7 mouse cellular contexts compared by ENCODE assay signal in the genomic region with DNA sequence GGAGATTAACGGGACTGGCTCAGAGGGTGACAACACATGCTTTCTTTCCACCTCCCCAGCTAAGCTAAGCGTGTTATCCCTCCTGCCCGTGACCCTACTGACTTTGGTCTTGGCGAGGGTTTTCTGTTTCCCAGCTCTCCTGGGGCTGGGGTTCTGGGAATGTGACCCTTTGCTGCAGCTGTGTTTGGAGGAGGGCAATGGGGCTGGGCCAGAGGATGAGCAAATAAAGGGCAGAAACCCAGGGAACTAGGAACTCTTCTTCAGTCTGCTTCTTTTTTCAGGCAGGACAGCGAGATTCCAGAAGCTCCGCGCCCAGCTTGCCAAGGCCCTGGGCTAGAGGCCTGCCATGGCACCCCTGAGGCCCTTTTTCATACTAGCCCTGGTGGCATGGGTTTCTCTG. TPM values are rescaled to one million over a fixed set of nuclear protein-coding genes. Genes with fewer than 3 reads are reported as not detected.
A peak's percentile ranks its signal among the peaks of the same experiment; 100 is the strongest.
DNase-seq lines count a peak whose midpoint lies in the region; ATAC-seq and TF ChIP-seq lines count a peak whose summit lies in the region.

A gene (plus strand): TSS at position 88 of the 400 bp plus-strand sequence.

- H3K4me3 ChIP-seq in spleen, adult 2 months (ENCODE audit: extremely low read depth, insufficient read depth, insufficient read length), result peak within 1 kb of the TSS; percentile 61; the same call in 1 of the 2 replicates
- H3K4me3 ChIP-seq in forebrain, embryonic 16.5 days (replicated peaks; ENCODE audit: low read length), result peak within 1 kb of the TSS; percentile 63
- peak within 1 kb of the TSS; percentile 60 for H3K4me3 ChIP-seq in hindbrain, embryonic 11.5 days (ENCODE audit: low read depth, low read length)
- H3K4me3 ChIP-seq in liver, embryonic 12.5 days, result peak within 1 kb of the TSS; percentile 53

- peak within 1 kb of the TSS; percentile 95 for H3K9ac ChIP-seq in forebrain, embryonic 16.5 days (replicated peaks; ENCODE audit: low read depth, low read length)
- H3K9ac ChIP-seq in hindbrain, embryonic 11.5 days (ENCODE audit: low read depth, low read length), result peak within 1 kb of the TSS; percentile 64; the same call in 1 of the 2 replicates
- H3K9ac ChIP-seq in liver, embryonic 12.5 days, result peak within 1 kb of the TSS; percentile 37

- WGBS in spleen, adult 2 months, result 72% methylated on average over 7 of the region's 7 CpGs
- 71% methylated on average over 7 of the region's 7 CpGs for WGBS in forebrain, embryonic 16.5 days
- 51% methylated on average over 7 of the region's 7 CpGs for WGBS in hindbrain, embryonic 11.5 days
- WGBS in liver, embryonic 12.5 days (ENCODE audit: insufficient replicate concordance), result 57% methylated on average over 7 of the region's 7 CpGs

- no peak for ATAC-seq in forebrain, embryonic 16.5 days
- no peak for ATAC-seq in hindbrain, embryonic 11.5 days (ENCODE audit: low FRiP score)
- ATAC-seq in liver, embryonic 12.5 days, result 0 out of 2 replicates have a peak, but pooled peaks have one; percentile 20

- peaks cover 7% of the 10 kb centered on the region for H3K27me3 ChIP-seq in spleen, adult 2 months (ENCODE audit: control insufficient read depth, insufficient read depth, low read length)
- H3K27me3 ChIP-seq in forebrain, embryonic 16.5 days (replicated peaks; ENCODE audit: control insufficient read depth, insufficient read depth, low read length), result 0 out of 2 replicates have a peak, but pooled peaks cover 2% of the 10 kb centered on the region
- H3K27me3 ChIP-seq in hindbrain, embryonic 11.5 days (ENCODE audit: control insufficient read depth, insufficient read depth, low read length), result peaks cover 10% of the 10 kb centered on the region
- H3K27me3 ChIP-seq in liver, embryonic 12.5 days (replicated peaks), result peaks cover 82% of the 10 kb centered on the region

- H3K36me3 ChIP-seq in spleen, adult 2 months (ENCODE audit: control insufficient read depth, insufficient read depth, low read length), result no peaks in the 10 kb centered on the region
- H3K36me3 ChIP-seq in forebrain, embryonic 16.5 days (ENCODE audit: control insufficient read depth, insufficient read depth), result no peaks in the 10 kb centered on the region
- H3K36me3 ChIP-seq in hindbrain, embryonic 11.5 days (ENCODE audit: control insufficient read depth, insufficient read depth, low read length), result no peaks in the 10 kb centered on the region
- no peaks in the 10 kb centered on the region for H3K36me3 ChIP-seq in liver, embryonic 12.5 days

- DNase-seq in spleen, adult 2 months (ENCODE audit: low read depth in 1 of 2, low spot score in 2 of 2), result no peak
- no peak for DNase-seq in spleen, postnatal 14 days (ENCODE audit: low spot score in 2 of 2)
- DNase-seq in hindbrain, embryonic 11.5 days (ENCODE audit: low spot score), result no peak
- no peak for DNase-seq in yolk sac, embryonic 10.5 days (ENCODE audit: low spot score)
- no peak for DNase-seq in spleen, adult 12 weeks (ENCODE audit: low spot score)

- no peaks in the 10 kb centered on the region for H3K9me3 ChIP-seq in forebrain, embryonic 16.5 days (ENCODE audit: control insufficient read depth, low read length)
- H3K9me3 ChIP-seq in hindbrain, embryonic 11.5 days (ENCODE audit: control insufficient read depth, low read length), result no peaks in the 10 kb centered on the region
- no peaks in the 10 kb centered on the region for H3K9me3 ChIP-seq in liver, embryonic 12.5 days (replicated peaks)

- TF ChIP-seq POLR2A in spleen, adult 2 months (IDR thresholded peaks at IDR 0.05; ENCODE audit: low read depth, low read length), result no peak

- H3K4me1 ChIP-seq in spleen, adult 2 months (ENCODE audit: control insufficient read depth, insufficient read depth, insufficient read length), result peaks cover 7% of the 10 kb centered on the region
- peaks cover 32% of the 10 kb centered on the region for H3K4me1 ChIP-seq in forebrain, embryonic 16.5 days (replicated peaks; ENCODE audit: control insufficient read depth, insufficient read depth, low read length)
- no peaks in the 10 kb centered on the region for H3K4me1 ChIP-seq in hindbrain, embryonic 11.5 days (replicated peaks; ENCODE audit: control insufficient read depth, insufficient read depth, low read length)
- H3K4me1 ChIP-seq in liver, embryonic 12.5 days, result peaks cover 17% of the 10 kb centered on the region

- peak within 1 kb of the TSS; percentile 87 for H3K4me2 ChIP-seq in forebrain, embryonic 16.5 days (ENCODE audit: low read length)
- peak within 1 kb of the TSS; percentile 76 for H3K4me2 ChIP-seq in hindbrain, embryonic 11.5 days (replicated peaks; ENCODE audit: low read depth, low read length)
- peak within 1 kb of the TSS; percentile 76 for H3K4me2 ChIP-seq in liver, embryonic 12.5 days

- no peak for TF ChIP-seq CTCF in spleen, adult 2 months (IDR thresholded peaks at IDR 0.05; ENCODE audit: extremely low read depth, insufficient read depth, insufficient read length, insufficient replicate concordance)

- no peak within 1 kb of the TSS for H3K27ac ChIP-seq in spleen, adult 2 months (ENCODE audit: insufficient read depth, low read length)
- H3K27ac ChIP-seq in forebrain, embryonic 16.5 days (ENCODE audit: low read length), result peak within 1 kb of the TSS; percentile 93
- H3K27ac ChIP-seq in hindbrain, embryonic 11.5 days (ENCODE audit: low read depth, low read length), result peak within 1 kb of the TSS; percentile 61
- peak within 1 kb of the TSS; percentile 64 for H3K27ac ChIP-seq in liver, embryonic 12.5 days

RNA-seq across cellular contexts. Expression of the gene that starts here (rescaled TPM):
- 2.6 and 3.0 TPM in 2 replicates for polyA plus RNA-seq in spleen, adult 2 months (2012; rRNA removed)
- 76.0 and 99.3 TPM in 2 replicates for polyA plus RNA-seq in forebrain, embryonic 16.5 days (2015; fragmentation: Nextera tagmentation; extraction: Ambion mirVana)
- 95.4 and 129 TPM in 2 replicates for polyA plus RNA-seq in hindbrain, embryonic 11.5 days (2014; fragmentation: Nextera tagmentation; extraction: Ambion mirVana)
- polyA plus RNA-seq in liver, embryonic 12.5 days (2016; fragmentation: Nextera tagmentation; extraction: Ambion mirVana), result 206 and 223 TPM in 2 replicates

Comparison
In these comparisons a context has a peak if more than half of its experiments do, and no peak if none do; other contexts are left out.
1. RNA of the gene that starts here (polyA plus RNA-seq): 206 to 223 TPM in liver, embryonic 12.5 days, 95.4 to 129 TPM in hindbrain, embryonic 11.5 days and 76.0 to 99.3 TPM in forebrain, embryonic 16.5 days; 2.6 to 3.0 TPM in spleen, adult 2 months; every median in the first group is over 10 times any median in the second.
2. H3K9ac ChIP-seq: peak in every context shown above with its lines; median percentile 95 in forebrain, embryonic 16.5 days; 64 in hindbrain, embryonic 11.5 days; 37 in liver, embryonic 12.5 days.
3. Peak in every context shown above with its lines, with median percentiles within 50 percentile points of each other: H3K4me3 ChIP-seq and H3K4me2 ChIP-seq.